Mouse (Mus musculus) testis, adult 2 months (tissue): Measurements from ENCODE around the gene Olfr305. TPM values are rescaled to one million over a fixed set of nuclear protein-coding genes. Genes with fewer than 3 reads are reported as not detected.
"Not testable (repeated sequence)": the region's sequence is repeated elsewhere in the genome, so short reads cannot be mapped to it uniquely, and the experiment has no call there.

Experiments
- H3K27ac ChIP-seq: fragments of 200-500 bp; 2 replicates; pipeline ENCODE4 v1.5.1; 2012; ENCODE audit warnings: low read depth, low read length; ENCODE audit not compliant: control insufficient read depth, insufficient read depth
- H3K27me3 ChIP-seq: fragments of 200-500 bp; 2 replicates; pipeline ENCODE4 v1.6.1; 2012; ENCODE audit warnings: mild to moderate bottlenecking, low read length, moderate library complexity; ENCODE audit not compliant: control insufficient read depth, insufficient read depth
- H3K36me3 ChIP-seq: fragments of 200-500 bp; 2 replicates; pipeline ENCODE4 v1.6.1; 2012; ENCODE audit warnings: mild to moderate bottlenecking, low read length; ENCODE audit not compliant: control insufficient read depth, insufficient read depth
- H3K4me1 ChIP-seq: fragments of 200-500 bp; 2 replicates; pipeline ENCODE4 v1.6.1; 2012; ENCODE audit warnings: low read length; ENCODE audit not compliant: control insufficient read depth, insufficient read depth
- H3K4me3 ChIP-seq: fragments of 200-500 bp; 2 replicates; pipeline ENCODE4 v1.5.1; 2012; ENCODE audit warnings: low read depth, mild to moderate bottlenecking, low read length, moderate library complexity, mixed read lengths; ENCODE audit not compliant: control insufficient read depth
- CTCF ChIP-seq: fragments of 200-500 bp; IDR thresholded peaks from 2 replicates; pipeline ENCODE4 v1.5.1; 2012; ENCODE audit warnings: low read depth, mild to moderate bottlenecking, inconsistent platforms, low read length, moderate library complexity; ENCODE audit not compliant: control insufficient read depth, insufficient read depth, insufficient replicate concordance
- POLR2A ChIP-seq: fragments of 200-500 bp; IDR thresholded peaks from 2 replicates; pipeline ENCODE4 v1.6.1; 2012; ENCODE audit warnings: low read depth, mild to moderate bottlenecking, inconsistent platforms, low read length, moderate library complexity; ENCODE audit not compliant: control insufficient read depth
- polyA plus RNA-seq: library from polyadenylated mRNA; depleted of rRNA; stranded (reverse); fragments of >200 nt; gene quantifications from 2 replicates; pipeline ENCODE4 v1.2.3, GENCODE M21; 2012; rRNA removed

The Olfr305 gene
- 0.25 and 0.30 TPM in 2 replicates for polyA plus RNA-seq

- no peak within 1 kb of the TSS for H3K27ac ChIP-seq
- H3K36me3 ChIP-seq, result no peaks in the 10 kb centered on the region
- TF ChIP-seq CTCF, result no peak
- H3K4me1 ChIP-seq, result no peaks in the 10 kb centered on the region
- H3K27me3 ChIP-seq, result no peaks in the 10 kb centered on the region
- H3K4me3 ChIP-seq, result no peak within 1 kb of the TSS
Measured at GRCm38 (mm10) chr7:86366828-86367227, at the start of gene Olfr305. TSS of gene Olfr305 (minus strand) at chr7:86366928.

DNA sequence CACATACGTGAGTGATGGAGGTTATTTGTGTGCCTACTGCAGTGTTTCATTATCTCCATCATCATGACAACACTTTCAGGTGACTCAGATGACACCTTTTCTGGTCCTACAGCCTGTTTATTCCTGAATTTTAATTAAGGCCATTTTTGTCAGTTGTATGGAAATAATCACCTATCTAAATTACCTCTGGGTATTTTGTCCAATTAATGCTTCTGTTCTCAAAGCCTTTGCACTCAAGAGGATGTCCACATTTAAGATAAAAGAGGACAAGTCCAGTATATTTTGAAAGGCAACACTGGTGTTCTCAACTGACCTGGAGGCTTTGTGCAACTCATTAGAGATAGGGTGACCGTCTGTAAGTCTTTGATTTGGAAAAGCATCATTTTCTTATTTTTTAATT lies 36.8 kb upstream of the Olfr305 start, which contains the start of gene Olfr301:
Gene Olfr301, plus strand, starts transcription at position 301 of the 400 bp plus-strand sequence.
- TF ChIP-seq POLR2A (no peak), CTCF (no peak)
- no peaks in the 10 kb centered on the region for H3K4me1 ChIP-seq
- H3K36me3 ChIP-seq, result no peaks in the 10 kb centered on the region
- no peaks in the 10 kb centered on the region for H3K27me3 ChIP-seq
- no peak within 1 kb of the TSS for H3K27ac ChIP-seq
- H3K4me3 ChIP-seq, result no peak within 1 kb of the TSS

DNA sequence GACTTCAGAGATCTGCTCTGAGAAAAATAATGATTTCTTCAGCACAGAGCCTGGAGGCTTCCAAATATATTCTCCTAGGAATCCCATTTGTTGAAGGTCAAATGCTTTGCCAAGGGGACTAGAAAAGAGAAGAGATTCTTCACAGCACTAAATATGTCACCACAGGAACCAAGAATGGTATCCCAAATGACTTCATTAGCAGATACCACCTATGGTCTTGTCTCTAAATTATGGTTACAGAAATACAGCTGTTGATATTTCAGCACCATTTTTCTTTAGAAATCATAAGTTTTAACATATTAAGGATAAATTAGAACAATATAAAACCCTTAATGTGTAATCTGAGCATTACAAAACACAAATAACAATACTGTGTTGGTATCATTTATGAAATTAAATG lies 31.0 kb upstream of the Olfr305 start, which contains the start of gene Olfr303:
Gene Olfr303, minus strand, starts transcription at position 101 of the 400 bp plus-strand sequence.
- no peak for TF ChIP-seq CTCF
- no peak for TF ChIP-seq POLR2A
- H3K36me3 ChIP-seq, result no peaks in the 10 kb centered on the region
- H3K27ac ChIP-seq, result no peak within 1 kb of the TSS
- H3K27me3 ChIP-seq, result no peaks in the 10 kb centered on the region
- H3K4me1 ChIP-seq, result no peaks in the 10 kb centered on the region
- no peak within 1 kb of the TSS for H3K4me3 ChIP-seq

GRCm38 (mm10) chr7:86386558-86386957 lies 19.8 kb upstream of the Olfr305 start, which contains the start of gene Olfr304:
TSS of gene Olfr304 (minus strand) at chr7:86386658.
- Histone ChIP-seq H3K4me3 (no peak within 1 kb of the TSS), H3K27ac (no peak within 1 kb of the TSS), H3K27me3 (no peaks in the 10 kb centered on the region), H3K36me3 (no peaks in the 10 kb centered on the region), H3K4me1 (no peaks in the 10 kb centered on the region)
- TF ChIP-seq CTCF (no peak), POLR2A (no peak)

DNA sequence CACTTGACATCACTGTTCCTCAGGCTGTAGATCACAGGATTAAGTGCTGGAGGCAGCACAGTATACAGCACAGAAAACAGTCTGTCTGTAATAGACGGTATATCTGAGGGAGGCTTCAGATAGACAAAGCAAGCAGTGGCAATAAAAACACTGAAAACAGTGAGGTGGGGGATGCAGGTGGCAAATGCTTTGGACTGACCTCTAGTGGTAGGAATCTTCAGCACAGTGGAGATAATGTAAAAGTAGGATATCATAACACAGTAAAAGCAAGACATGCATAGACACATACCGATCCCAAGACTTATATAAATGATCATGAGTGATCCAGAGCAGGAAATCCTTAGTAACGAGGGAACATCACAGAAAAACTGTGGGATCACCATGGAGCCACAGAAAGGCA lies 19.0 kb upstream of the Olfr305 start:
- H3K36me3 ChIP-seq, result no peaks in the 10 kb centered on the region
- H3K4me3 ChIP-seq, result no peak overlapping the region
- H3K4me1 ChIP-seq, result no peaks in the 10 kb centered on the region
- no peak overlapping the region for H3K27ac ChIP-seq
- no peaks in the 10 kb centered on the region for H3K27me3 ChIP-seq
- TF ChIP-seq POLR2A, result no peak
- TF ChIP-seq CTCF, result no peak

GRCm38 (mm10) chr7:86346296-86346695 lies 20.4 kb downstream of the Olfr305 start:
- H3K27ac ChIP-seq, H3K27me3 ChIP-seq, H3K36me3 ChIP-seq, H3K4me3 ChIP-seq, H3K4me1 ChIP-seq: not testable (repeated sequence)

DNA sequence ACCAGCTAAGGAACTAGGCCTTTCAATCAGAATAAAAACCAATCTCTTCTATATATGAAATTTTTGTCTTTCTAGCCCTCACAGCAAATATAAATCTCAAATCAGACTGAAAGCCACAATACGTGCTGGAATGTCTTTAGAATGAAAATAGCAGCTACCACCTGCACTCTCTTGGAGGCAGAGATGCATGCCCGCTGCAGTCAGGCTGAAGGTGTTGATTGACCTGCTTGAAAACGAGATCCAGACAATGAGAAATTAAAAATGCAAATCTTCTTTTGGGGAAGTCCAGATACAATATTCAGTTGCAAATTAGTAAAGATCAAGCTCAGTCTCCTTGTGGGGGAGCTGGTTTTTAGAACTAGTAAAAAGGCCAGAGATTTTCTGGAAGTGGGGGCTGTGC lies 22.5 kb downstream of the Olfr305 start:
- Histone ChIP-seq H3K27ac (no peak overlapping the region), H3K4me3 (no peak overlapping the region), H3K27me3 (no peaks in the 10 kb centered on the region), H3K36me3 (no peaks in the 10 kb centered on the region), H3K4me1 (no peaks in the 10 kb centered on the region)
- no peak for TF ChIP-seq CTCF
- TF ChIP-seq POLR2A, result no peak
